Mouse (Mus musculus): ENCODE data around the gene Gcnt4. TPM values are rescaled to one million over a fixed set of nuclear protein-coding genes. Genes with fewer than 3 reads are reported as not detected.

Gene Gcnt4
- polyA plus RNA-seq, 1 experiment from 2014 or later = 0.27 TPM

- H3K36me3 ChIP-seq = no peaks in the 10 kb centered on the region
- H3K4me2 ChIP-seq = no peak overlapping the region
- no peak overlapping the region for H3K9ac ChIP-seq
- H3K4me1 ChIP-seq = no peaks in the 10 kb centered on the region
- no peaks in the 10 kb centered on the region for H3K27me3 ChIP-seq
- H3K9me3 ChIP-seq = no peaks in the 10 kb centered on the region
- ATAC-seq (ENCODE audit: insufficient number of reproducible peaks, insufficient read depth, low FRiP score, low TSS enrichment, low read depth) = no peak
- 87% methylated on average over 6 of the region's 6 CpGs for WGBS
- no peak overlapping the region for H3K27ac ChIP-seq
- no peak overlapping the region for H3K4me3 ChIP-seq
These were observed 32.0 kb downstream of the Gcnt4 start for GRCm38 (mm10) chr13:96956466-96956865.

- no peak for ATAC-seq (ENCODE audit: insufficient number of reproducible peaks, insufficient read depth, low FRiP score, low TSS enrichment, low read depth)
- no peaks in the 10 kb centered on the region for H3K9me3 ChIP-seq
- H3K9ac ChIP-seq = no peak overlapping the region
- no peaks in the 10 kb centered on the region for H3K27me3 ChIP-seq
- no peak overlapping the region for H3K27ac ChIP-seq
- WGBS = 86% methylated on average over 1 of the region's 1 CpGs
- no peak overlapping the region for H3K4me2 ChIP-seq
- no peaks in the 10 kb centered on the region for H3K36me3 ChIP-seq
- H3K4me1 ChIP-seq = no peaks in the 10 kb centered on the region
- H3K4me3 ChIP-seq = no peak overlapping the region
These were observed 35.5 kb downstream of the Gcnt4 start for GRCm38 (mm10) chr13:96960019-96960418.

GRCm38 (mm10) chr13:96961366-96962157 lies 37.1 kb downstream of the Gcnt4 start:
- no peak overlapping the region for H3K4me3 ChIP-seq
- no peaks in the 10 kb centered on the region for H3K27me3 ChIP-seq
- no peak overlapping the region for H3K4me2 ChIP-seq
- H3K36me3 ChIP-seq = no peaks in the 10 kb centered on the region
- WGBS = 73% methylated on average over 9 of the region's 9 CpGs
- no peak overlapping the region for H3K27ac ChIP-seq
- no peaks in the 10 kb centered on the region for H3K4me1 ChIP-seq
- H3K9me3 ChIP-seq = no peaks in the 10 kb centered on the region
- H3K9ac ChIP-seq = no peak overlapping the region
- ATAC-seq (ENCODE audit: insufficient number of reproducible peaks, insufficient read depth, low FRiP score, low TSS enrichment, low read depth) = no peak

- H3K27me3 ChIP-seq = no peaks in the 10 kb centered on the region
- no peak for ATAC-seq (ENCODE audit: insufficient number of reproducible peaks, insufficient read depth, low FRiP score, low TSS enrichment, low read depth)
- H3K4me3 ChIP-seq = no peak overlapping the region
- no peaks in the 10 kb centered on the region for H3K4me1 ChIP-seq
- no peaks in the 10 kb centered on the region for H3K9me3 ChIP-seq
- H3K9ac ChIP-seq = no peak overlapping the region
- H3K27ac ChIP-seq = no peak overlapping the region
- H3K4me2 ChIP-seq = no peak overlapping the region
- no peaks in the 10 kb centered on the region for H3K36me3 ChIP-seq
- 87% methylated on average over 5 of the region's 5 CpGs for WGBS
These were observed 38.3 kb downstream of the Gcnt4 start for GRCm38 (mm10) chr13:96962801-96963200.

- Histone ChIP-seq H3K9me3 (no peaks in the 10 kb centered on the region), H3K27ac (no peak overlapping the region), H3K4me1 (no peaks in the 10 kb centered on the region), H3K9ac (no peak overlapping the region), H3K27me3 (no peaks in the 10 kb centered on the region), H3K36me3 (no peaks in the 10 kb centered on the region), H3K4me2 (no peak overlapping the region), H3K4me3 (no peak overlapping the region)
- no peak for ATAC-seq (ENCODE audit: insufficient number of reproducible peaks, insufficient read depth, low FRiP score, low TSS enrichment, low read depth)
- WGBS = 79% methylated on average over 7 of the region's 7 CpGs
These were observed 40.5 kb downstream of the Gcnt4 start for GRCm38 (mm10) chr13:96964981-96965380.

GRCm38 (mm10) chr13:96966210-96967089 lies 42.0 kb downstream of the Gcnt4 start:
- H3K4me3 ChIP-seq = no peak overlapping the region
- no peak overlapping the region for H3K27ac ChIP-seq
- H3K4me1 ChIP-seq = no peaks in the 10 kb centered on the region
- WGBS = 74% methylated on average over 15 of the region's 15 CpGs
- H3K4me2 ChIP-seq = no peak overlapping the region
- no peak overlapping the region for H3K9ac ChIP-seq
- H3K27me3 ChIP-seq = no peaks in the 10 kb centered on the region
- no peaks in the 10 kb centered on the region for H3K36me3 ChIP-seq
- ATAC-seq (ENCODE audit: insufficient number of reproducible peaks, insufficient read depth, low FRiP score, low TSS enrichment, low read depth) = no peak
- no peaks in the 10 kb centered on the region for H3K9me3 ChIP-seq

GRCm38 (mm10) chr13:96967091-96967490 lies 42.6 kb downstream of the Gcnt4 start:
- no peaks in the 10 kb centered on the region for H3K27me3 ChIP-seq
- no peak overlapping the region for H3K4me3 ChIP-seq
- no peaks in the 10 kb centered on the region for H3K9me3 ChIP-seq
- H3K4me1 ChIP-seq = no peaks in the 10 kb centered on the region
- no peaks in the 10 kb centered on the region for H3K36me3 ChIP-seq
- no peak overlapping the region for H3K9ac ChIP-seq
- no peak overlapping the region for H3K27ac ChIP-seq
- 85% methylated on average over 5 of the region's 5 CpGs for WGBS
- H3K4me2 ChIP-seq = no peak overlapping the region
- no peak for ATAC-seq (ENCODE audit: insufficient number of reproducible peaks, insufficient read depth, low FRiP score, low TSS enrichment, low read depth)

GRCm38 (mm10) chr13:96967822-96968221 lies 43.3 kb downstream of the Gcnt4 start:
- H3K4me1 ChIP-seq = no peaks in the 10 kb centered on the region
- WGBS = 79% methylated on average over 2 of the region's 2 CpGs
- no peak for ATAC-seq (ENCODE audit: insufficient number of reproducible peaks, insufficient read depth, low FRiP score, low TSS enrichment, low read depth)
- no peaks in the 10 kb centered on the region for H3K9me3 ChIP-seq
- no peak overlapping the region for H3K9ac ChIP-seq
- no peaks in the 10 kb centered on the region for H3K27me3 ChIP-seq
- H3K4me2 ChIP-seq = no peak overlapping the region
- no peak overlapping the region for H3K4me3 ChIP-seq
- no peaks in the 10 kb centered on the region for H3K36me3 ChIP-seq
- no peak overlapping the region for H3K27ac ChIP-seq

- Histone ChIP-seq H3K4me3 (no peak overlapping the region), H3K27me3 (no peaks in the 10 kb centered on the region), H3K27ac (no peak overlapping the region), H3K4me2 (no peak overlapping the region), H3K36me3 (no peaks in the 10 kb centered on the region), H3K9ac (no peak overlapping the region), H3K4me1 (no peaks in the 10 kb centered on the region), H3K9me3 (no peaks in the 10 kb centered on the region)
- no peak for ATAC-seq (ENCODE audit: insufficient number of reproducible peaks, insufficient read depth, low FRiP score, low TSS enrichment, low read depth)
- WGBS = 77% methylated on average over 4 of the region's 4 CpGs
These were observed 46.6 kb downstream of the Gcnt4 start for GRCm38 (mm10) chr13:96971076-96971475.

GRCm38 (mm10) chr13:96971861-96972282 lies 47.4 kb downstream of the Gcnt4 start:
- Histone ChIP-seq H3K36me3 (no peaks in the 10 kb centered on the region), H3K4me2 (no peak overlapping the region), H3K4me3 (no peak overlapping the region), H3K27ac (no peak overlapping the region), H3K9ac (no peak overlapping the region), H3K4me1 (no peaks in the 10 kb centered on the region), H3K9me3 (no peaks in the 10 kb centered on the region), H3K27me3 (no peaks in the 10 kb centered on the region)
- no peak for ATAC-seq (ENCODE audit: insufficient number of reproducible peaks, insufficient read depth, low FRiP score, low TSS enrichment, low read depth)
- WGBS = 65% methylated on average over 9 of the region's 9 CpGs

- Histone ChIP-seq H3K4me1 (no peaks in the 10 kb centered on the region), H3K4me3 (no peak overlapping the region), H3K27me3 (no peaks in the 10 kb centered on the region), H3K36me3 (no peaks in the 10 kb centered on the region), H3K9me3 (no peaks in the 10 kb centered on the region), H3K4me2 (no peak overlapping the region), H3K9ac (no peak overlapping the region), H3K27ac (no peak overlapping the region)
- ATAC-seq (ENCODE audit: insufficient number of reproducible peaks, insufficient read depth, low FRiP score, low TSS enrichment, low read depth) = no peak
- WGBS = 92% methylated on average over 4 of the region's 4 CpGs
These were observed 48.8 kb downstream of the Gcnt4 start for GRCm38 (mm10) chr13:96973318-96973717.
